Mouse (Mus musculus) thymus, adult 2 months (tissue): ENCODE data around the gene Ppcdc. TPM values are rescaled to one million over a fixed set of nuclear protein-coding genes. Genes with fewer than 3 reads are reported as not detected.

Experiments
- DNase-seq: peaks from one replicate; pipeline ENCODE4 v3.0.0; 2021
- H3K27ac ChIP-seq: fragments of 200-500 bp; 2 replicates; pipeline ENCODE4 v1.5.1; 2012; ENCODE audit warnings: low read length, control low read depth; ENCODE audit not compliant: control insufficient read depth, insufficient read depth
- H3K27me3 ChIP-seq: fragments of 200-500 bp; 2 replicates; pipeline ENCODE4 v1.6.1; 2012; ENCODE audit warnings: mild to moderate bottlenecking, low read length, moderate library complexity, mixed read lengths; ENCODE audit not compliant: control insufficient read depth, insufficient read depth
- H3K36me3 ChIP-seq: fragments of 200-500 bp; 2 replicates; pipeline ENCODE4 v1.6.1; 2012; ENCODE audit warnings: mild to moderate bottlenecking, low read length, moderate library complexity; ENCODE audit not compliant: control insufficient read depth, insufficient read depth
- H3K4me1 ChIP-seq: fragments of 200-500 bp; replicated peaks from 2 replicates; pipeline ENCODE4 v1.6.1; 2012; ENCODE audit warnings: low read length; ENCODE audit not compliant: control insufficient read depth, insufficient read depth
- H3K4me3 ChIP-seq: fragments of 200-500 bp; 2 replicates; pipeline ENCODE4 v1.5.1; 2012; ENCODE audit warnings: mild to moderate bottlenecking, low read length, control low read depth, moderate library complexity; ENCODE audit not compliant: control insufficient read depth, insufficient read depth
- CTCF ChIP-seq: fragments of 200-500 bp; IDR thresholded peaks from 2 replicates; pipeline ENCODE4 v1.5.1; 2012; ENCODE audit warnings: mild to moderate bottlenecking, control low read depth, low read length, moderate library complexity, borderline replicate concordance; ENCODE audit not compliant: control insufficient read depth, poor library complexity, insufficient read depth; ENCODE audit errors: extremely low read depth
- POLR2A ChIP-seq: fragments of 200-500 bp; IDR thresholded peaks from 2 replicates; pipeline ENCODE4 v1.6.1; 2012; ENCODE audit warnings: mild to moderate bottlenecking, low read length, control low read depth, moderate library complexity; ENCODE audit not compliant: control insufficient read depth, poor library complexity, insufficient read depth; ENCODE audit errors: extremely low read depth
- WGBS: fragments of 180-500 bp; shearing (Covaris S2); methylation state at CpG from one replicate; pipeline ENCODE4 v1.1.7; 2018; 5-methylcytosine and 5-hydroxymethylcytosine counted together
- polyA plus RNA-seq: library from polyadenylated mRNA; depleted of rRNA; stranded (reverse); fragments of >200 nt; gene quantifications from 2 replicates; pipeline ENCODE4 v1.2.3, GENCODE M21; 2012

Gene Ppcdc
- polyA plus RNA-seq, 1 experiment = 73.8 TPM

DNA sequence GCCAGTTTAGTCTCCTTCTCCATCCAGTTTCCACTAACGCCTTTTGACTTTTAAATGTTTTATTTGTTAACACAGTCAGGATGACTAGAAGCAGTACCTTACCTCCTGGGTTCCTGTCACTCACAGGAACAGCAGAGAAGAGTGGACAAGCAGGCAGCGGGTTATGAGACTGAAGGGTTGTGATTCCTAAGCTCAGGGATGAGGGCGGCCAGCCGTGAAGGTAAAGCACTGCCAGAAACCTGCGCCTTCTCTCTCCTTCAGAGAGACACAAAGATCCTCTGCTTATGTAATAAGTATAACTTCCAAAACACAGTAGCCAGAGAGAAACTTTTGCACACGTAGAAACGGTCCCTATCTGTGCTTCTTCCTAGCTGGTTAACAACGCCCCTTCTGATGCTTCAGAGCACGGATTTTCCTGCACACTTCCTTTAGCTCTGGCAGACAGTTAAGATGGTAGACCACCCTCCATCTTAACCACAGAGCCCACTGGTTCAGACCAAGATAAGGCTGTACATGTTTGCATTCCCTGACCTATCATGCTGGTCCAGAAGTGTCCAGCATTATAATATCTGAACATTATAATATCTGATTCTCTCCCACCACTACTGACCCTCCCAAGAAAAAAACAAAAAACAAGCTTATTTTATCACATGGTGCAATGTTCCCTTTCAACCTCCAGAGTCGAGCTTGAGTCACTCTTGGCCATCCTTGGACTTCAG is 1.9 kb downstream of the Ppcdc start:
- Histone ChIP-seq H3K36me3 (no peaks in the 10 kb centered on the region), H3K4me1 (peaks cover 14% of the 10 kb centered on the region)
- 93% methylated on average over 10 of the region's 10 CpGs for WGBS

DNA sequence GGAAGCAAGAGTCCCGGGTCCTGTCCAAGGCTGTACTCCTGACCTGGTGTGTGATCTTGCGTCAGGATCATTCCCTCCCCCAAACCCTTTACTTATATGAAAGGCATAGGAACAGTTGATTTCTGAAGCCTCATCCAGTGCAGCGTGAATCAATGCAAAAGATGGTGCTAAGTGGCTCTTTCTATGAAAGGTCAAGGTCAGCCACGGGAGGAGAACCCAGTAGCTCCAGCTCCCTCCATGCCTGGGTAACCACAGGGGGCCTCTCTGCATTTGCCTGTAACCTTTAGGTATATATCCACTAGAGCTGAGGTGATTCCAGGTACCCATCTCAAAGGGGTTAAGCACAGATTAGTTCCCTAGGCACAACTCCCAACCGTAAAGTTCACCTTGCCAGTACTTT is 3.8 kb downstream of the Ppcdc start:
- DNase-seq = no peak
- Histone ChIP-seq H3K4me1 (peaks cover 23% of the 10 kb centered on the region), H3K27me3 (no peaks in the 10 kb centered on the region), H3K4me3 (no peak overlapping the region), H3K27ac (no peak overlapping the region), H3K36me3 (no peaks in the 10 kb centered on the region)
- TF ChIP-seq POLR2A (no peak), CTCF (no peak)
- WGBS = 96% methylated on average over 5 of the region's 5 CpGs

More for the DNA sequence above, 1.9 kb downstream of the Ppcdc start:
- H3K27me3 ChIP-seq = no peaks in the 10 kb centered on the region
- TF ChIP-seq POLR2A = no peak
- TF ChIP-seq CTCF = no peak
- no peak overlapping the region for H3K4me3 ChIP-seq
- H3K27ac ChIP-seq = no peak overlapping the region
- DNase-seq = no peak

DNA sequence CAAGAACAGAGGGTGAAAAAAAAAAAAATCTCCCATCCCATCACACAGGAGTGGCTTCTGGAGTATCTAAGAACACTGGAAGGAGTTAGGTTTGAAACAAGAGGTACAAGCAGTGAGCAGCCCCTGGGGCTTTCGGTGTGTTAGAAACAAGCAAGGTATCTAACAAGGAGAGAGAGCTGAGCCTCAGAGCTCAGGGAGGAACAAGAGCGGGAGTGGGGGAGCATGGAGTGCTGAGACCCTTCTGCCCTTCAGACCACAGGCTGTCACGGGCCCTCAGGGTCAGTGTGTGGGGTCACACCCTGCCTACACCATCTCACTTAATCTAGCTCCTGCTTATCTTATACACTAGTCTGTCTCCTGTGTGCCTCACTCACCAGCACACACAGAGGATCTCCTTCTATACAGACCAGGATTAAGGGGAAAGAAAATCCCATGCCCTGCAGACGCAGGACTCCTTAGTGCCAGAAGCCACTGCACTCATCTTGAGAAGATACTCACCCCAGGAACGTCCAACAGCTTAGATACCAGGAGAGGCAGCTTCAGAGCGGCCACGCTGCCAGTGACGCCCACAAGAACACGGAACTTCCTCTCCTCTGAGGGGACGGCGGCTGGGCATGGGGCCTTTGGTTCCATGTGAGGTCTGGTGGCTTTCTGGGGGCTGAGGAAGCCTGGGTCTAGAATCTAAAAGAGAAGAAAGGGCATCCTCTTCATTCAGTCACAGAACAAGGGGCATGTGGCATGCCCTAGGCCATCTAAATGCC is 5.3 kb downstream of the Ppcdc start:
- Histone ChIP-seq H3K36me3 (no peaks in the 10 kb centered on the region), H3K27me3 (no peaks in the 10 kb centered on the region), H3K4me1 (peaks cover 23% of the 10 kb centered on the region), H3K4me3 (no peak overlapping the region), H3K27ac (no peak overlapping the region)
- DNase-seq = no peak
- TF ChIP-seq CTCF (no peak), POLR2A (no peak)
- WGBS = 59% methylated on average over 11 of the region's 11 CpGs

DNA sequence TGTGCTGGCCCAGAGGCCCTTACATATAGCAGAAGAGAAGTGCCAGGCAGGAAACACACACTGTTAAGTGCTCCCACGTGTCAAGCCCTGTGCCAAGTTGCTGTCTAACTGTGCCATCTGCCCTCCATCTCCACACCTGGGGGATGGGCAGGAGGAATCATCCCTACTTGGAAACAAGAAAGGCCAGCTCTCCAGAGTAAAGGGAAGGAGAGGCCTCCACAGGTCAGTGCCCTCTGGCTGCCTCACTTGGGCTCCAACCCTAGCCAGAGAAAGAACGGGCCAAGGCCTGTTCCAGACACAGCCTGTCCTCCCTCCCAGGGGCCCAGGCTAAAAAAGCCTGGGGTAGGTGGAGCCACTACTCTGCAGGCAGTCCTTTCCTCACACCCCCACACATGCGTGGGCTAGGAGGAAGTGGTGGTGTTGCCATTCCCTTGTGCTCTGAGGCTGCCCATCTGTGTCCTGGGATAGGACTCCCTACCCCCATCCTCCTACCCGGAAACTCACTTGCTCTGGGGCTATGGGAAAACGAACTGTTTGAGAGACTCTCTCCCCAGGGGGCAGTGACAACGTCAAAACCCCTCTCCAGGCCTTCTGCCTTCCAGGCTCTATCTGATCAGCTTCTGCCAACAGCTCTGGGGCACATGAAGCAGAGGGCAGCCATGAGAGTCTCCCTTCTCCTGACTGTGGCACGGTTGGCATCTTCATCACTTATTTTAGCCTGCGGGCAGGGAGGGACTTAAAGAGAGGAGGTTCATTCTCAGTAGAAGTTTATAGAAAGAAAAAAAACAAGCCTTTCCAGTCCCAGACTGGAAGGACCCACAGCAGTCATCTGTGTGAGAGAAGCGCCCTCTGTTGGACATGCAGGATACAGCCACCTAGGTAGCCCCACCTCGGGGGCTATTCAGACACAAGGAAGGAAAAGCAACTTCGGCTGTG is 6.6 kb downstream of the Ppcdc start:
- DNase-seq = peak; percentile 87
- WGBS = 7% methylated on average over 11 of the region's 11 CpGs
- TF ChIP-seq CTCF (peak; percentile 62; the same call in 1 of the 2 replicates), POLR2A (0 out of 2 replicates have a peak, but pooled peaks have one; percentile 17)
- Histone ChIP-seq H3K4me3 (no peak overlapping the region), H3K27ac (peak overlapping the region; percentile 62), H3K4me1 (peaks cover 15% of the 10 kb centered on the region), H3K36me3 (no peaks in the 10 kb centered on the region), H3K27me3 (no peaks in the 10 kb centered on the region)

DNA sequence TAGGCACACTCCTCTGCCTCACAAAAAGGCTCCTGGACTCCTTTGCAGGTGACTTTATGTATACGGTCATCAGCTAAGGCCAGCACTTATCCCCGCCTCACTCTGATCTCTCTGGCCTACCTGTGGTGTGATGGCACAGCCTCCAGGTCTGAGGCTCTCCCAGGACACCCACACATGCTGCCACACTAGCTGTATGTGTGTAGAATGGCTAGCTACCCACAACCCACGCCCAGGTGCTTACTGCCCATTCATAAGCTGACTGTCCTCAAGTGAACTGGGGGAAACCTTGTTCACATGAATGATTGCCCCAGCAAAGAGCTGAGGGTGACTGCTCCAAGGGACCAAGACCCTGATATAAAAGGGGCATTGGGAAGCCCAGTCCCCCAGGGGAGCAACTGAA is 7.4 kb downstream of the Ppcdc start:
- Histone ChIP-seq H3K27ac (no peak overlapping the region), H3K4me1 (peaks cover 15% of the 10 kb centered on the region), H3K27me3 (no peaks in the 10 kb centered on the region), H3K36me3 (no peaks in the 10 kb centered on the region), H3K4me3 (no peak overlapping the region)
- no peak for TF ChIP-seq CTCF
- no peak for TF ChIP-seq POLR2A
- DNase-seq = no peak
- WGBS = 89% methylated on average over 3 of the region's 3 CpGs

DNA sequence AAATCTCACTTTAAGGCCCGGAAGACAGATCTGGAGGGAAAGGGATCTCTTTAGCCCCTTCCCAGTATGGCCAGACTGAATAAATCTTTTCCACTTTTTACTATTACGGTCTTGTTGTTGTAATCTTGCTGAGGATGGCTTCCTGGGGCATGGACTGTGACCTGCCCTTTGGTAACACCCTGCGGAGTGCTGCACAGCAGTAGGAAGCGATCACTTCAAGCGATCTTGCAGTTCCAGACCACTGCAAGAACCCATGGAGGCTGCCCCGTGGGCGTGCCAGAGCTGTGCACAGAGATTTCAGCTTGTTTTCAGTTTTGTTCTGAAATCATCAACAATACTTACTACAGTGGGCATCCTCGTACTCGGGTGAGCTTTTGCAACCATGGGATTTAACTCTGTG is 8.7 kb downstream of the Ppcdc start:
- TF ChIP-seq CTCF (no peak), POLR2A (no peak)
- DNase-seq = no peak
- no peaks in the 10 kb centered on the region for H3K27me3 ChIP-seq
- H3K36me3 ChIP-seq = no peaks in the 10 kb centered on the region
- H3K4me1 ChIP-seq = peaks cover 15% of the 10 kb centered on the region
- 92% methylated on average over 9 of the region's 9 CpGs for WGBS
- H3K27ac ChIP-seq = no peak overlapping the region
- no peak overlapping the region for H3K4me3 ChIP-seq
